Mouse (Mus musculus): ENCODE data around the gene Efcab6.

DNA sequence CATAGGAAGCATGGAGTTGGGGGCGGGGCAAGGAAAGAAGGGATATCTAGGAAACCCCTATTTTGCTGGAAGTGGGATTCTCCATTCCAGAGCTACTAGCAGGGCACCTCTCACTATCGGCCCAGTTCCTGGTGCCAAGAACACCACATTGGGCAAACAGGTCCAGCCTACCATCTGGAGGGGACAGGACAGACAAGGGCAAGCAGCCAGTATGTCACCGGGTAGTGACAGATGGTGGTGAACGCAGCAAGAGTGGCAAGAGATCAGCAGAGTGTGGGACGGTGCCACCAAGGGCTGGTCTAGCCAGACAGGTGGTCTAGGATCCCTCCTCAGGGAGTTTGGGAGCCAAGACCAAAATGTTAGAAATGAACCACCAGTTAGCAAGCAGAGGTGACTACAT lies 28.1 kb downstream of the Efcab6 start:
- TF ChIP-seq RCOR1 (conservative IDR thresholded peaks at IDR 0.05; ENCODE audit: low read depth, low read length), result no peak
- TF ChIP-seq CTCF (conservative IDR thresholded peaks at IDR 0.05 in 1 of 2, IDR thresholded peaks at IDR 0.05 in 1 of 2; ENCODE audit: low read depth in 2 of 2, low read length in 2 of 2), result no peak
- TF ChIP-seq POLR2A (IDR thresholded peaks at IDR 0.05; ENCODE audit: low read depth, low read length), result no peak
- no peak for TF ChIP-seq EP300 (IDR thresholded peaks at IDR 0.05; ENCODE audit: low read length)
- no peak for TF ChIP-seq RAD21 (IDR thresholded peaks at IDR 0.05; ENCODE audit: low read depth, low read length)
- TF ChIP-seq ZKSCAN1 (IDR thresholded peaks at IDR 0.05; ENCODE audit: borderline replicate concordance, low read depth, low read length), result no peak
- no peak for TF ChIP-seq SMC3 (IDR thresholded peaks at IDR 0.05; ENCODE audit: low read depth, low read length)
- TF ChIP-seq MYC (IDR thresholded peaks at IDR 0.05; ENCODE audit: low read depth, low read length), result no peak
- TF ChIP-seq GABPA (IDR thresholded peaks at IDR 0.05; ENCODE audit: insufficient replicate concordance, low read depth, low read length), result no peak
- TF ChIP-seq TCF12 (IDR thresholded peaks at IDR 0.05; ENCODE audit: low read depth, low read length), result no peak
- TF ChIP-seq USF2 (conservative IDR thresholded peaks at IDR 0.05; ENCODE audit: low read depth, low read length), result no peak
- TF ChIP-seq NRF1 (IDR thresholded peaks at IDR 0.05; ENCODE audit: low read depth, low read length), result no peak
- no peak for TF ChIP-seq MAX (IDR thresholded peaks at IDR 0.05; ENCODE audit: low read length)
